ENCODE assay signal across 8 mouse cellular contexts in the genomic region with DNA sequence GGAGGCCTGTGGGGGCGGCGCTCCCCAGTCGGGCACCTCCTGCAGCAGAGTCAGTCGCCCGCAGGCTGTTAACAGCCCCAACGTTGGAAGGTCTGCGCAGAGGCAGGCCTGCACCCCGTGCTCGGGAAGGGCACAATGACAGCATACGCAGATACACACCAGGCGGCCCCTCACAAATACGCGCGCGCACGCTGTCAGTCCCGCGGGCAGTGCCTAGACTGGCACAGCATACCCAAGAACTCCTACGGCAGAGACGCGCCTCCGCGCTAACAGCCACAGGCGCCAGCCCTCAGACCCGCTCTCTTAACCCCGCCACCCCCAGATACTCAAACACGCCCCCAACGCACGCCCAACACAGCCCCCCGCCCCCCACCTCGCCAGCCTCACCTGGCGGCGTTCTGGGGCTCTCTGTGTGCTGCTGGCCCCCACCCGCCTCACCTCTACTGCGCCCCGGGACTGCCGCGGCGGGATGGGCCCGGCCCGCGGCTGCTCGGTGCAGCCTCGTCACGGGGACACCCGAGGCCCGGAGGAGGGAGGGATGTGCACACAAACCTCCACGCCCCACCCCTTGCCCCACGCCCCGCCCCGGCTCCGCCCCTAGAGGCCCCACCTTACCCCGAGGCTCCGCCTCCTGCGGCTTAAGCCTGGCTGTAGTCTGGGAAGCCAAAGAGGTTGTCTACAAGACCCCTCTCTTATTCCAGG. TPM values are rescaled to one million over a fixed set of nuclear protein-coding genes. Genes with fewer than 3 reads are reported as not detected.
DNase-seq lines count a peak whose midpoint lies in the region; ATAC-seq and TF ChIP-seq lines count a peak whose summit lies in the region.

Gene Peli3, minus strand, starts transcription at position 577 of the 702 bp plus-strand sequence.

- peak within 1 kb of the TSS; percentile 75 for H3K4me3 ChIP-seq in forebrain, postnatal 0 days (ENCODE audit: low read depth, low read length)
- peak within 1 kb of the TSS; percentile 78 for H3K4me3 ChIP-seq in lung, embryonic 15.5 days
- H3K4me3 ChIP-seq in olfactory bulb, adult 2 months (ENCODE audit: insufficient read depth, low read depth, low read length), result peak within 1 kb of the TSS; percentile 71

- H3K27ac ChIP-seq in forebrain, postnatal 0 days (ENCODE audit: low read depth, low read length), result peak within 1 kb of the TSS; percentile 75
- no peak within 1 kb of the TSS for H3K27ac ChIP-seq in lung, embryonic 15.5 days
- no peak within 1 kb of the TSS for H3K27ac ChIP-seq in olfactory bulb, adult 2 months (ENCODE audit: insufficient read depth, low read depth, low read length)

- H3K36me3 ChIP-seq in forebrain, postnatal 0 days (ENCODE audit: insufficient read depth), result peaks cover 4% of the 10 kb centered on the region; the same call in 1 of the 2 replicates
- no peaks in the 10 kb centered on the region for H3K36me3 ChIP-seq in lung, embryonic 15.5 days

- 0 out of 2 replicates have a peak, but pooled peaks have one; percentile 39 for TF ChIP-seq POLR2A in olfactory bulb, adult 2 months (IDR thresholded peaks at IDR 0.05; ENCODE audit: insufficient read depth, low read depth, low read length)

- TF ChIP-seq CTCF in forebrain, postnatal 0 days (IDR thresholded peaks at IDR 0.05; ENCODE audit: low read depth), result no peak
- TF ChIP-seq CTCF in olfactory bulb, adult 2 months (IDR thresholded peaks at IDR 0.05; ENCODE audit: insufficient read depth, low read depth, low read length), result no peak

- ATAC-seq in forebrain, postnatal 0 days, result peak; percentile 97
- peak; percentile 97 for ATAC-seq in lung, embryonic 15.5 days (ENCODE audit: borderline replicate concordance, extremely low read depth, low FRiP score, low TSS enrichment)

- peak within 1 kb of the TSS; percentile 77 for H3K9ac ChIP-seq in forebrain, postnatal 0 days
- peak within 1 kb of the TSS; percentile 58 for H3K9ac ChIP-seq in lung, embryonic 15.5 days

- peak within 1 kb of the TSS; percentile 88 for H3K4me2 ChIP-seq in forebrain, postnatal 0 days (ENCODE audit: low read depth)
- peak within 1 kb of the TSS; percentile 99 for H3K4me2 ChIP-seq in lung, embryonic 15.5 days

- DNase-seq in ES-CJ7 (ENCODE audit: low read depth, low spot score), result peak; percentile 74
- peak; percentile 87 to 91 for DNase-seq in cerebellum, adult 18-20 months
- DNase-seq in forebrain, postnatal 0 days, result peak; percentile 90
- DNase-seq in heart, postnatal 4 days, result peak; percentile 85
- peak; percentile 36 for DNase-seq in layer of hippocampus, adult 9-10 months (ENCODE audit: low spot score)
- peak; percentile 61 to 69 for DNase-seq in thymus, adult 18-20 months

- 1% methylated on average over 52 of the region's 55 CpGs for WGBS in forebrain, postnatal 0 days
- under 1% methylated on average over 55 of the region's 55 CpGs for WGBS in lung, embryonic 15.5 days
- under 1% methylated on average over 50 of the region's 55 CpGs for WGBS in olfactory bulb, adult 2 months

- no peaks in the 10 kb centered on the region; the same call in 1 of the 2 replicates for H3K4me1 ChIP-seq in forebrain, postnatal 0 days (ENCODE audit: insufficient read depth)
- peaks cover 9% of the 10 kb centered on the region for H3K4me1 ChIP-seq in lung, embryonic 15.5 days
- H3K4me1 ChIP-seq in olfactory bulb, adult 2 months (ENCODE audit: control insufficient read depth, insufficient read depth, low read length), result peaks cover 8% of the 10 kb centered on the region

- H3K9me3 ChIP-seq in forebrain, postnatal 0 days (ENCODE audit: low read length), result no peaks in the 10 kb centered on the region
- no peaks in the 10 kb centered on the region for H3K9me3 ChIP-seq in lung, embryonic 15.5 days

- H3K27me3 ChIP-seq in forebrain, postnatal 0 days (ENCODE audit: insufficient read depth, low read length), result no peaks in the 10 kb centered on the region
- H3K27me3 ChIP-seq in lung, embryonic 15.5 days, result peaks cover 12% of the 10 kb centered on the region; the same call in 1 of the 2 replicates

RNA-seq across cellular contexts. Expression of gene Peli3, which starts in this region (rescaled TPM):
- total RNA-seq in forebrain, postnatal 0 days (2014; rRNA removed), result 11.5 and 13.2 TPM in 2 replicates
- 7.7 and 10.9 TPM in 2 replicates for polyA plus RNA-seq in forebrain, postnatal 0 days (2015; fragmentation: Nextera tagmentation; extraction: Ambion mirVana)
- 1 to 10 TPM in 1 of 2 experiments, under 1 TPM in 1; 0.71 to 1.2 TPM for total RNA-seq in heart, postnatal 4 days (2021)
- polyA plus RNA-seq in lung, embryonic 15.5 days (2015; fragmentation: Nextera tagmentation; extraction: Ambion mirVana), result 1.5 and 2.0 TPM in 2 replicates
- polyA plus RNA-seq in olfactory bulb, adult 2 months (2012; ENCODE audit: insufficient read depth, insufficient read length, low replicate concordance, missing spikeins), result not detected in 2 replicates

Comparison
In these comparisons a context has a peak if more than half of its experiments do, and no peak if none do; other contexts are left out.
1. DNase-seq: peak in every context shown above with its lines; median percentile 90 in forebrain, postnatal 0 days; 89 in cerebellum, adult 18-20 months; 85 in heart, postnatal 4 days; 74 in ES-CJ7; 65 in thymus, adult 18-20 months; 36 in layer of hippocampus, adult 9-10 months.